Mouse (Mus musculus) A20 (cell line): ENCODE data around the gene Apoa2.

ENCODE experiments used
- DNase-seq: peaks from one replicate; pipeline ENCODE4 v3.0.0-alpha.2; 2011; ENCODE audit warnings: low read depth, low spot score

Apoa2 gene

GRCm38 (mm10) chr1:171224857-171225256 lies at the start of gene Apoa2:
Apoa2 (plus strand) TSS chr1:171225054.
- no peak for DNase-seq

GRCm38 (mm10) chr1:171179487-171180171 lies 45.2 kb upstream of the Apoa2 start:
- no peak for DNase-seq

GRCm38 (mm10) chr1:171183025-171183424 lies 41.8 kb upstream of the Apoa2 start:
- DNase-seq: no peak

GRCm38 (mm10) chr1:171183620-171184019 lies 41.2 kb upstream of the Apoa2 start:
- DNase-seq: peak; percentile 31

GRCm38 (mm10) chr1:171184314-171184713 lies 40.5 kb upstream of the Apoa2 start:
- peak; percentile 80 for DNase-seq

GRCm38 (mm10) chr1:171185655-171186054 lies 39.2 kb upstream of the Apoa2 start:
- DNase-seq: no peak

GRCm38 (mm10) chr1:171187851-171188700 lies 36.8 kb upstream of the Apoa2 start:
- no peak for DNase-seq

GRCm38 (mm10) chr1:171189046-171189445 lies 35.8 kb upstream of the Apoa2 start:
- no peak for DNase-seq

GRCm38 (mm10) chr1:171189476-171190114 lies 35.3 kb upstream of the Apoa2 start:
- DNase-seq: no peak

- DNase-seq: no peak
These were observed 34.0 kb upstream of the Apoa2 start for GRCm38 (mm10) chr1:171190832-171191231.

- no peak for DNase-seq
These were observed 32.6 kb upstream of the Apoa2 start for GRCm38 (mm10) chr1:171192283-171192682.

- DNase-seq: no peak
These were observed 31.6 kb upstream of the Apoa2 start for GRCm38 (mm10) chr1:171193093-171193840.

GRCm38 (mm10) chr1:171193911-171194830 lies 30.7 kb upstream of the Apoa2 start:
- no peak for DNase-seq

GRCm38 (mm10) chr1:171195046-171195822 lies 29.6 kb upstream of the Apoa2 start:
- no peak for DNase-seq

GRCm38 (mm10) chr1:171195887-171196397 lies 28.9 kb upstream of the Apoa2 start, which contains the start of gene Pcp4l1:
Pcp4l1 (minus strand) TSS chr1:171196268.
- DNase-seq: no peak

GRCm38 (mm10) chr1:171199532-171199931 lies 25.3 kb upstream of the Apoa2 start:
- DNase-seq: no peak

GRCm38 (mm10) chr1:171200769-171201168 lies 24.1 kb upstream of the Apoa2 start:
- no peak for DNase-seq

- no peak for DNase-seq
These were observed 21.2 kb upstream of the Apoa2 start for GRCm38 (mm10) chr1:171203471-171204248.

GRCm38 (mm10) chr1:171204249-171204644 lies 20.6 kb upstream of the Apoa2 start:
- no peak for DNase-seq
